Mouse (Mus musculus) midbrain, embryonic 12.5 days (tissue): Measurements from ENCODE around the gene Sh2d5. TPM values are rescaled to one million over a fixed set of nuclear protein-coding genes. Genes with fewer than 3 reads are reported as not detected.

Source experiments
- ATAC-seq: fragments of 200-750 bp; cut with Nextera tagmentation; 2 replicates; pipeline ENCODE4 v1.8.0; 2017; ENCODE audit warnings: low read depth, moderate TSS enrichment, moderate library complexity; ENCODE audit not compliant: low FRiP score
- H3K27ac ChIP-seq: fragments of 300-500 bp; sonication (generic); replicated peaks from 2 replicates; pipeline ENCODE4 v1.5.1; 2016; ENCODE audit warnings: mild to moderate bottlenecking
- H3K27me3 ChIP-seq: fragments of 300-500 bp; sonication (generic); 2 replicates; pipeline ENCODE4 v1.6.1; 2016; ENCODE audit warnings: mild to moderate bottlenecking
- H3K36me3 ChIP-seq: fragments of 300-500 bp; sonication (generic); 2 replicates; pipeline ENCODE4 v1.6.1; 2016
- H3K4me1 ChIP-seq: fragments of 300-500 bp; sonication (generic); 2 replicates; pipeline ENCODE4 v1.6.1; 2016
- H3K4me2 ChIP-seq: fragments of 300-500 bp; sonication (generic); replicated peaks from 2 replicates; pipeline ENCODE4 v1.6.1; 2016; ENCODE audit warnings: mild to moderate bottlenecking, moderate library complexity
- H3K4me3 ChIP-seq: fragments of 300-500 bp; sonication (generic); 2 replicates; pipeline ENCODE4 v1.5.1; 2016; ENCODE audit warnings: mild to moderate bottlenecking
- H3K9ac ChIP-seq: fragments of 300-500 bp; sonication (generic); replicated peaks from 2 replicates; pipeline ENCODE4 v1.6.1; 2016; ENCODE audit warnings: mild to moderate bottlenecking, moderate library complexity
- H3K9me3 ChIP-seq: fragments of 300-500 bp; sonication (generic); 2 replicates; pipeline ENCODE4 v1.6.1; 2016; ENCODE audit warnings: mild to moderate bottlenecking
- WGBS: fragments of 180-500 bp; shearing (Covaris S2); methylation state at CpG from one replicate; pipeline ENCODE4 v1.1.7; 2016; 5-methylcytosine and 5-hydroxymethylcytosine counted together
- polyA plus RNA-seq: library from polyadenylated mRNA; unstranded; fragments of >200 nt; fragmentation: Nextera tagmentation; extraction: Ambion mirVana; gene quantifications from 2 replicates; pipeline ENCODE4 v1.2.1, GENCODE M21; 2016

The Sh2d5 gene
- polyA plus RNA-seq, 1 experiment from 2014 or later: 3.2 TPM

GRCm38 (mm10) chr4:138220761-138221160, 29.4 kb upstream of the Sh2d5 start:
- Histone ChIP-seq H3K4me2 (no peak overlapping the region), H3K4me3 (no peak overlapping the region), H3K36me3 (peaks cover 44% of the 10 kb centered on the region), H3K27me3 (no peaks in the 10 kb centered on the region), H3K27ac (no peak overlapping the region), H3K4me1 (peaks cover 30% of the 10 kb centered on the region), H3K9ac (no peak overlapping the region), H3K9me3 (no peaks in the 10 kb centered on the region)
- no peak for ATAC-seq
- 90% methylated on average over 7 of the region's 7 CpGs for WGBS

- no peak for ATAC-seq
- Histone ChIP-seq H3K27ac (no peak overlapping the region), H3K4me2 (no peak overlapping the region), H3K4me3 (no peak overlapping the region), H3K9me3 (no peaks in the 10 kb centered on the region), H3K27me3 (no peaks in the 10 kb centered on the region), H3K4me1 (peaks cover 27% of the 10 kb centered on the region), H3K36me3 (peaks cover 50% of the 10 kb centered on the region), H3K9ac (no peak overlapping the region)
- 92% methylated on average over 5 of the region's 5 CpGs for WGBS
These were observed 28.8 kb upstream of the Sh2d5 start for GRCm38 (mm10) chr4:138221406-138221805.

GRCm38 (mm10) chr4:138222396-138222795, 27.8 kb upstream of the Sh2d5 start:
- no peak overlapping the region for H3K4me3 ChIP-seq
- ATAC-seq: no peak
- H3K9me3 ChIP-seq: no peaks in the 10 kb centered on the region
- no peak overlapping the region for H3K4me2 ChIP-seq
- H3K9ac ChIP-seq: no peak overlapping the region
- peaks cover 60% of the 10 kb centered on the region for H3K36me3 ChIP-seq
- H3K4me1 ChIP-seq: peaks cover 27% of the 10 kb centered on the region
- 88% methylated on average over 5 of the region's 5 CpGs for WGBS
- H3K27ac ChIP-seq: no peak overlapping the region
- H3K27me3 ChIP-seq: no peaks in the 10 kb centered on the region

DNA sequence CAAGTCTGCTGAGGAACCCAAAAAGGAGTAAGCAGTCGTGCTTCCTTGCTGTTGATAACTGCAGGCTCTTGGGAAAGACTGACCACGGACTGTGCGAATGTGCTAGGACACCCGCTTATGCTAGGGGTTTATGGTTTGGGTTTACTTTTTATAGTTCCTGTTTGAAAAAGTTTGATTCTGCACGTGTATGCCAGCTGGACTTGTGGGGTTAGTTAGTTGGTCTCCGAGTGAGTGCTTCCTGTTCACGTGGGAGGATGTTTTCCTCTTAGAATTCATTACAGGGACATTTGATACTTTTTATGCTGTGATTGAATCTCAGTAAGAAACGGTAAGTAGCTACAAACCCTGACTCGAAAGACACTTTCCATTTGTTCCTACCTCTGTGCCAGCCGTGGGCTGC, 26.6 kb upstream of the Sh2d5 start:
- 88% methylated on average over 10 of the region's 10 CpGs for WGBS
- Histone ChIP-seq H3K9me3 (no peaks in the 10 kb centered on the region), H3K36me3 (peaks cover 70% of the 10 kb centered on the region)

GRCm38 (mm10) chr4:138246756-138247665, 3.2 kb upstream of the Sh2d5 start:
- 74% methylated on average over 27 of the region's 27 CpGs for WGBS
- H3K4me3 ChIP-seq: no peak overlapping the region
- peaks cover 37% of the 10 kb centered on the region for H3K27me3 ChIP-seq
- no peak for ATAC-seq
- no peak overlapping the region for H3K4me2 ChIP-seq
- H3K4me1 ChIP-seq: peaks cover 27% of the 10 kb centered on the region
- 0 out of 2 replicates have a peak overlapping the region, but pooled peaks have one; percentile 10 for H3K27ac ChIP-seq
- no peaks in the 10 kb centered on the region for H3K9me3 ChIP-seq
- no peak overlapping the region for H3K9ac ChIP-seq
- H3K36me3 ChIP-seq: peaks cover 56% of the 10 kb centered on the region

More for the DNA sequence above, 26.6 kb upstream of the Sh2d5 start:
- Histone ChIP-seq H3K27me3 (no peaks in the 10 kb centered on the region), H3K27ac (no peak overlapping the region), H3K4me1 (peaks cover 18% of the 10 kb centered on the region), H3K9ac (no peak overlapping the region), H3K4me3 (no peak overlapping the region), H3K4me2 (no peak overlapping the region)
- ATAC-seq: no peak

DNA sequence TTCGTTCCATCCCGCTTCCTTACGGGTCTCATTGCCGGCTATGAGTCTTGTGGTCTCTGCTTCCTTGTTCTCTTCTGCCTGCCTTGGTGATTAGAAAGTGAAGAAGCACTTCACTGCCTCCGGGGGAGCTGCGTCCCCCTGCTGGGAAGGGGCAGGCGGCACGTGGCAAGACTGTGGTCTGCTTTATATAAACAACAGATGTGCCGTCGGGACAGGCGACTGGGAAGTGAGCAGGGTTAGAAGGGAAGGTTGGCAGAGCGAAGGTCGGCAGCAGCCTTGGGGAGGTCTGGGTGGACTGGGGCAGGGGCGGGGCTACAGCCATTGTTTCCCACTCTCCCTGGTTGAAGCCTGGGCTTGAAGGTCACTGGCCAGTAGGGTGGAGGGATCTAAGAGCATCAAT, 1.6 kb downstream of the Sh2d5 start:
- no peak for ATAC-seq
- Histone ChIP-seq H3K4me3 (peak overlapping the region; percentile 24), H3K4me2 (peak overlapping the region; percentile 96), H3K4me1 (peaks cover 32% of the 10 kb centered on the region), H3K9ac (peak overlapping the region; percentile 34), H3K36me3 (peaks cover 11% of the 10 kb centered on the region), H3K27ac (peak overlapping the region; percentile 50; the same call in 1 of the 2 replicates), H3K27me3 (peaks cover 80% of the 10 kb centered on the region), H3K9me3 (no peaks in the 10 kb centered on the region)
- WGBS: 0% methylated on average over 14 of the region's 14 CpGs

- no peak for ATAC-seq
- Histone ChIP-seq H3K4me2 (peak overlapping the region; percentile 96), H3K27me3 (peaks cover 84% of the 10 kb centered on the region), H3K9me3 (no peaks in the 10 kb centered on the region), H3K27ac (no peak overlapping the region; the same call in 1 of the 2 replicates), H3K4me1 (peaks cover 32% of the 10 kb centered on the region), H3K36me3 (0 out of 2 replicates have a peak, but pooled peaks cover 7% of the 10 kb centered on the region), H3K9ac (peak overlapping the region; percentile 34; the same call in 1 of the 2 replicates), H3K4me3 (peak overlapping the region; percentile 24)
- WGBS: 15% methylated on average over 5 of the region's 5 CpGs
These were observed 2.0 kb downstream of the Sh2d5 start for GRCm38 (mm10) chr4:138252231-138252630.

GRCm38 (mm10) chr4:138257116-138257687, 7.0 kb downstream of the Sh2d5 start:
- no peak overlapping the region for H3K4me2 ChIP-seq
- peaks cover 63% of the 10 kb centered on the region for H3K27me3 ChIP-seq
- no peaks in the 10 kb centered on the region for H3K36me3 ChIP-seq
- H3K9me3 ChIP-seq: no peaks in the 10 kb centered on the region
- 84% methylated on average over 22 of the region's 22 CpGs for WGBS
- H3K9ac ChIP-seq: no peak overlapping the region
- H3K27ac ChIP-seq: no peak overlapping the region
- H3K4me3 ChIP-seq: no peak overlapping the region
- ATAC-seq: no peak
- peaks cover 4% of the 10 kb centered on the region for H3K4me1 ChIP-seq

DNA sequence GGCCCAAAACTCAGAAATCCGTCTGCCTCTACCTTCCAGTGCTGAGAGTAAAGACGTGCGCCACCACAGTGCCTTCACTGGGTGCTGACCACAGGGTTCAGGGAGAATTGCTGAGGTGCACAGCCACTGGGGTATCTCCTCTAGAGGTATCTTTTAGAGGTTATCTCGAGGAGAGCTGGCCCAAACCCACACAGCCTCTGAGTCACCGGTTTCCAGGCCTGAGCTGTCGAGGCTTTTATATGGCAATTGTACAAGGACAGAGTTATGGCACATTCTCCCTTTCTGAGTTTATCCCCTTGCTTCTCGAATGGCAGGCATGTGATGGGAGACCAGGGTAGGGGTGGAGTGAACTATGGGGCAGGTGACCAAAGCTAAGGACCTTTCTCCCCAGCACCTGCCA, 8.5 kb downstream of the Sh2d5 start:
- Histone ChIP-seq H3K4me2 (no peak overlapping the region), H3K27me3 (peaks cover 61% of the 10 kb centered on the region), H3K4me3 (no peak overlapping the region), H3K4me1 (peaks cover 8% of the 10 kb centered on the region), H3K27ac (no peak overlapping the region), H3K9ac (no peak overlapping the region), H3K36me3 (no peaks in the 10 kb centered on the region), H3K9me3 (no peaks in the 10 kb centered on the region)
- ATAC-seq: no peak
- 84% methylated on average over 7 of the region's 7 CpGs for WGBS

- no peak overlapping the region for H3K27ac ChIP-seq
- no peaks in the 10 kb centered on the region for H3K36me3 ChIP-seq
- H3K27me3 ChIP-seq: peaks cover 61% of the 10 kb centered on the region
- no peak overlapping the region for H3K4me3 ChIP-seq
- H3K9me3 ChIP-seq: no peaks in the 10 kb centered on the region
- no peak for ATAC-seq
- H3K4me1 ChIP-seq: peaks cover 8% of the 10 kb centered on the region
- no peak overlapping the region for H3K4me2 ChIP-seq
- no peak overlapping the region for H3K9ac ChIP-seq
- 79% methylated on average over 5 of the region's 5 CpGs for WGBS
These were observed 9.3 kb downstream of the Sh2d5 start for GRCm38 (mm10) chr4:138259482-138259881.

DNA sequence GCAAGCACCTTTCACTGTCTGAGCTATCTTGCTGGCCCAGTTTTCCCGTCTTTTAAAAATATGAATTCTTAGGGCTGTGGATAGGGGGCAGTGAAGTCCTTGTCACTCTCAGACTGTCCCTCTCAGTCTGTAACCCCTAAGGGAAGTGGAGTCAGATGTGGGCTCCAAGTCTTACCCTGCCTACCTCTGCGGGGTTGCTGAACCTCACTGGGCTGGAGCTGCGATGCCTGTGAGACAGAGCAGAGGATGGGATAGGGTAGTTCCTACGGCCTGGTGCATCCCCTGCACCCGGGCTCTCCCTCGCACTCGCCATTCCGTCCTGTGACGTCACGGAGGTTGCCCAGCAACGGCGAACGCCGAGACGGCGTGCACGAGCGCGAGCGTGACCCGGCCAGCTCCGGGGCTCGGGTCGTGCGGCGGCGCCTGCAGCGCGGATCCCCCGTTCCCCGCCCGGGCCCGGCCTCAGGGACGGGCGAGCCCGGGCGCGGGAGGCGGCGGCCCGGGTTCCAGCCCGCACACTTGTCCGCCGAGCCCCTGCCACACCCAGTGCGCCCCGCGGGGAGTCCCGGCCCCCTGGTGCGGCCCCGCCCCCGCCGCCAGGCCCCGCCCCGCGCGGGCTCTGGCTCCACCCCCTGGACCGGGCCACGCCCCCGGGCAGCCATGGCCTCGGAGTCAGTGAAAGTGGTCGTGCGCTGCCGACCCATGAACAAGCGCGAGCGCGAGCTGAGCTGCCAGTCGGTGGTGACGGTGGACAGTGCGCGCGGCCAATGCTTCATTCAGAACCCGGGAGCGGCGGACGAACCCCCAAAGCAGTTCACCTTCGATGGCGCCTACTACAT, 11.9 kb downstream of the Sh2d5 start:
- H3K4me3 ChIP-seq: peak overlapping the region; percentile 69
- H3K27me3 ChIP-seq: peaks cover 50% of the 10 kb centered on the region
- peak overlapping the region; percentile 40 for H3K9ac ChIP-seq
- under 1% methylated on average over 61 of the region's 78 CpGs for WGBS
- H3K4me2 ChIP-seq: peak overlapping the region; percentile 76
- peaks cover 8% of the 10 kb centered on the region for H3K4me1 ChIP-seq
- H3K27ac ChIP-seq: no peak overlapping the region
- ATAC-seq: peak; percentile 94
- no peaks in the 10 kb centered on the region for H3K9me3 ChIP-seq
- no peaks in the 10 kb centered on the region for H3K36me3 ChIP-seq
